Mouse (Mus musculus) liver (tissue): ENCODE measurements around the gene Ppp1r9a.

Source experiments
- DNase-seq: peaks from one replicate; pipeline ENCODE4 v3.0.0-alpha.2; 2020; ENCODE audit warnings: mixed read lengths

Gene Ppp1r9a

DNA sequence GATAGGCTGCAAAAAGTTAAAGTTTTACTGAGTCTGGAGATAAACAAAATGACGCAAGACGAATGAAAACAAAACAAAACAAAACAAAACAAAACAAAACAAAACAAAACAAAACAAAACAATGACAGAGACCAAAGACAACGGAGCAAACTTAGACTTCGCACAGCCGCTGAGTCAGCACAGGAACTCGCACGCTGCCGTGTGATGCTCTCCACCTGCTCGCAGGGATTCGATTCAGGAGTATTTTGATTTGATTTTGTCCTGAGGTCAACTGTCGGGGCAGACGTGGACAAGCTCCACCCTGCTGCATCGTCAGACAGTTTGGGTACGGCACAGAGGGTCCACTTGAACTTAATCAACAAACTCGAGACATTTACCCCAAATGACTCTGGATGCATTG lies 105.9 kb downstream of the Ppp1r9a start:
- DNase-seq: no peak

DNA sequence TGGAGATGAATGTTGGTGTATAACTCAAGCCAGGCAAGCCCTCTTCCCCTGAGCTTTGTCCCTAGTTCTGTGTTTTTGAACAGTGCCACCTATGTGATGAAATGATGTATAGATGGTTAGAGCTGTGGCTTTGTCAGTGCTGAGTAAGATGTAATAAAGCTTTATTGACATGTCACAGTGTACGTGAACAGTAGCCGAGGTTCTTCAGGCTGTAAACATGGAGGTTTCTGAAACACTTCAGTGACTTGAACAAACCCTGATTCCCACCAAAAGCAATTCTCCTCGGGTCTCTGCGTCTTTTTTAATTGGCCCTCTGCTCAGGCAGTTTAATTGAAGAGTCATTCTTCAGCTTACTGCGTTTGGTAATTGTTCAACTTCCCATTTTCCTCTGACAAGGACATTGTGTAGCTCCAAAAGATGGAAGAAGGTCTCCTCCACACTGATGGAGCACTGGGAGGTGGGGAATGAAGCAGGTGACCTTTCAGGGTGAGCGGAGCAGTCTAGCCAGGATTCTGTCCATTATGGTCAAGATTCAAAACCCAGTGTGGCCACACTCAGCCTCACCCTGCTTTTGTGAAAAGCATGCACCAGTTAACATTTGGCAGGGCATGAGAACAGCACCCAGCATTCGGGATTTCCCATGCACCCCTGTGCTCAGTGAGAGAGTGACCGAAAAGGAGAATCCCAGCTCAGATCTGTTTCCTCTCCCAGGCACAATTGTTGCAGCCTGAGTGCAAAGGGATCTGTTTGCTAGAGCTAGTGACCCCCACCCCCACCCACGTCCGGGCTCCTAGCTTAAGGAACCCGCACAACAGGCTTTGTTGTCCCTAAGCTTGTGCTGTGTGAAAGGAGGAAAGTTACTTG lies 108.1 kb downstream of the Ppp1r9a start:
- DNase-seq: no peak

DNA sequence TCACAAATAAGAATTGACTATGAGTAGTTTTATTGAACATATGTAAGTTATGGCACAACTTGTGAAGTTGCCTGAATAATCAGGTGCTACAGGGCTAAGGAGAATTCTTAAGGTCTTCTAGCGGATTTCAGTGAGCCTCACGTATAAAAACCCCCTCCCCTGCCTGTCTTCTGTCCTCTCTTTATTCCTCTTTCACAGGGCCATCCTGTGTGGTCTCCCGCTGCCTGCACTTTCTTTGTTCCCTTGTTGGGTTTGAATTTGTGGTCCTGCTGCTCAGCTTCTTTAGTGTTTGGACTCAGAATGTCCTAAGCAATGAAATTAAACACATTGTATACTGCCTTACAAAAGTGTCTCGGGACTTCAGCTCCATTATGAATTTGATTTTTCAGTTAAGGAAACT lies 110.1 kb downstream of the Ppp1r9a start:
- DNase-seq: no peak

DNA sequence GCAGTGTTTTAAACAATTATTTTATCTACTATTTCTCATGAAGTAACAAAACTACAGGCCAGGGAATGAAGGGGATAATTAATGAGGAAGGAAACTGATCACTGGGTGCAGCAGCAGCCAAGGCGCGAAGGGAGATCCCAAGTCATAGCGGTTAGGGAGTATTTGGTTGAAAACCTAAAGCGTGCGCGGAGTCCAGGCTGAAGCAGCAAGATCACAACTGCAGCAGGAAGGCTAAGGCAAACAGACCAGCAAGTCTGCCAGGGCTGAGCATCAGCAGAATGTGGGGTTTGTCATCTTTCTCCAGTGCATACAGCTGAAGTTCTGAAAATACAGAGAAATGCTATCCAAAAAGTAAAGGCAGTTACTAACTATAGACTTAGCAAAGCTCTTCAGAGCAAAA lies 111.8 kb downstream of the Ppp1r9a start:
- no peak for DNase-seq

DNA sequence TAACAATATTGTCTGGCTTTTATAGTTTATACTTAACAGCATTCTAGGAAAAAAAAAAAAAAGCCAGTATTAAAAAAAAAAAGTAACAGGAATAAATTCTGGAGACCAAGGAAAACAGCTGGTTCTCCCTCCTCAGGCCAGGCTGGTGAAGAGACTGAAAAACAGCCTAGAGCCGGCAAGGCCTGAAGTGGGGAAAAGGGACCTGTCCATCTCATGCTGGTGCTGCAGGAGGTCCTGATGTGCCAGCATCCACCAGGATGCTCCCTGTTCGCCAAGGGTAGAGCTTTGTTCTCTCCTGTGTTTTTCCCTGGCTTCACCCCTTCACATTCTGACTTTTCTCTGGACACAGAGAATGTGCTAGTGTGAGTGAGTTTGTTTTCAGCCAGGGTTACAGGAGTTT lies 112.5 kb downstream of the Ppp1r9a start:
- no peak for DNase-seq

DNA sequence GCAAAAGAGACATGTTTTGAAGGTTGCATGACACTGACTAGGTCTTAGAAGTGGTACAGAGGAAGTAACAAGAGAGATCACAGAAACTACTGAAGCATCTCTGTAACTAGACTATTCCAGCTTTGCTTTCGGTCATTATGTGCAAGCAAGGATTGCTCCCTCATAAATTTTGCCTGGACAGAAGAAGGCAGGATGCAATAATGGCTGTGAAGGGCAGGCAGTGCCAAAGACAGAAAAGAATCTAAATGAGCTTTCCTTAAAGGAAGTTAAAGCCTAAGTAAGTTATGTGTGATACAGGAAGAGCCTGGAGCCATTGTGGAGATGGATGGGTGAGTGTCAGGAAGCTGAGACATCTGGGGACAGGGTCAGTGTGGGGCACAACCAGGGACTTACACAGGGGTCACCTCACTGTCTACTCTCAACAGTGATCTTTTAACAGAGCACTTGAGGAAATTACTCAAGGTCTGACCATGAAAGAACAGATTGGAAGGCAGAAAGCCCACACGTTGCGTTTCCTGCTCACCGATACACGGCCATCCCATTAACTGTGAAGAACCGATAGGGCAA lies 115.3 kb downstream of the Ppp1r9a start:
- DNase-seq: no peak

DNA sequence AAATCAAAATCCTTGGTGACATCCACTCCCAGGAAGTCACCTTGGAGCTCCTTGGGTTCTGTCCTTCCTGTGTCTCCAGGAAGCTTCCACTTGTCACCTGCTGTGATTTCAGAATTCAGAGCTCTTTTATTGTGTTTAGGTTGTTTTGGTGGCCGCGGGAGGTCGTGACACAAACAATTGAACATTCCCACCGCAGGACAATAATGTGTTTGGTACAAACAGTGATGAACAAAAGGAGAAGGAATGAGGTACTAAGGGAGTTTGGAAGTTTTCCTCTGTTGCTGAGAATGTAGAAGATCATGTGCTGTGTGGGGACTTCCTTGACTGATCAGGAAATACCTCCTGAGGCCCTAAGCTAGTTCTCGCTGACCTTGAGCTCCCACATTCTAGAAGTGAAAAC lies 116.5 kb downstream of the Ppp1r9a start:
- DNase-seq: no peak

DNA sequence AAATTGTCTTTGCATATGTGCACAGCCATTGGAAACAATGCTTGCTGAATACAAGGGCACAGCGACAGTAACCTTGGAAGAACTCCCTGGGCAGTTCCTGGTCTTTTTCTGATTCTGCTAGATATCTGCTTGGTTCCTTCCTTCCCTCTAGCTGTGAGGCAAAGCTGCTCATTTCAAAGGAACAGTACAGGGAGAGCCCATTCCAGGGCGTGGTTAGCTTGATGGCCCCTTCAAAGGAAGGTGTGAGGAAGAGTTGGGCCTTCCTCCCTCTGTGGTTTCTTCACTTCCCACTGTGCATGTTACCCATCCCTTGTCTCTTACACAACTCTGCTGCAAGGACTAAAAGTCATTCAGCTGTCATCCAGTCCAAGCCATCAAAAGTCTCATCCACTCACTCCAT lies 117.3 kb downstream of the Ppp1r9a start:
- DNase-seq: no peak

DNA sequence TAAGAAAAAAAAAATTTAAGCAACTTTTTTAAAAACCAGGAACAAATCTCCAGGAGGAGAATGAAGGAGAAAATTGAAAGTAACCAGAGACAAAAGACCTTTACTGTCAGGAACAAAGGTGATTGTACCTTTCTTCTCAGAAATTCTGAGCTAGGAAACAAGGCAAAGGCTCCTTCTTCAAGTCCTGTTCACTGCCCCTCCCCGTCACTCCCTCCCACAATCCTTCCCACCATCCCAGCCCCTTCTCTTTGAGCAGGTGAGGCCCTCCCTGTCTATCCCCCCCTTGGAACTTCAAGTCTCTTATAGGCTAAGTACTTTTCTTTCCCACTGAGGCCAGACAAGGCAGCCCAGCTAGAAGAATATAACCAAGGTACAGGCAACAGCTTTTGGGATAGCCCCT lies 117.8 kb downstream of the Ppp1r9a start:
- DNase-seq: no peak

DNA sequence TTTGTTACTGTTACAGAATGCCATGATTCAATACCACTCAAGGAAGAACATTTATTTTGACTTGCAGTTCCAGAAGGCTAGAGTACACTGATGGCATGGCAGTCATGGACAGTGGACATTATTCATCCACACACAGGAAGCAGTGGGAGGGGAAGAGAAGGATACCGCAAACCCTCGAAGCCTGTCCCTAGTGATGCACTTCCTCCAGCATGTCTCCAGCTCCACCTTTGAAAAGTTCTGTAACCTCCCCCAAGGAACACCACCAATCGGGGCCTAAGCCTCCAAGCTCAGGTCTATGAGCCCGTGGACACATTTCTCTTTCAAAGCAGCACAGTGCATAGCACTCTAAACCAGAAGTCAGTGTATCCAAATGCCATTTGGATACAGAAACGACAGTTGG lies 120.0 kb downstream of the Ppp1r9a start:
- no peak for DNase-seq

DNA sequence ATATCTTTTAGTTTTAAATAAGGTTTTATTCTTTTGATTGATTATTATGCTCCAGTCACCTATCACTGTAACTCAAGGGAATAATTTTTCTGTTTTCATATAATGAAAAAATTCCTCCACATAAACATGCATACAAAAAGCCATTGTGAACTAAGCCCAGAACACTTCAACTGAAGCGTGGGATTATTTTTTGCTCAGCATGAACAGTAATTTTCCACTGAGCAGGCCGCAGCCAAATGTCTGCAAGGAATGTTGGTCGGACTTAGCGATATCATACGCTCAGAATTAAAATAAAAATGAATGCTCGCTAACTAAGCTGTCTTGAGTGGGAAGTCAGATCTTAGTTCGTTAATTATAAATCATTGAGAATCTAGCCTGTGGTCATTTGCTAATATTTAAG lies 122.2 kb downstream of the Ppp1r9a start:
- DNase-seq: no peak

DNA sequence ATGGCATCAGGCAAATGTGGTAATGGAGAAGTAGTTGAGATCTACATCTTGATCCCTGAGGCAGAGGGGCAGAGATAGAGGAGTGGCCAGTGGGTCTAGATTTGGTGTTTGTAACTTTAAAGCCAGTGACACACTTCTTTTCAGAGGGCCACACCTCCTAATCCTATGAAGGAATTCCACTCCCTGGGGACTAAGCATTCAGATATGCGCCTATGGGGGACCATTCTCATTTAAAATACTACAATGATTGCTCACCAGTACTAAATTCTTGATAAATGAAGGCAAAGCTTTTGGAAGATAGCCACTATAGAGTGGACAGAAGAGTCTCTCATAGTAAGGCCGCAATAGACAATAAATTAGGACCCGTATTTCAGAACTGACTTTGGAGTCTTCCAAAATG lies 124.1 kb downstream of the Ppp1r9a start:
- DNase-seq: no peak

DNA sequence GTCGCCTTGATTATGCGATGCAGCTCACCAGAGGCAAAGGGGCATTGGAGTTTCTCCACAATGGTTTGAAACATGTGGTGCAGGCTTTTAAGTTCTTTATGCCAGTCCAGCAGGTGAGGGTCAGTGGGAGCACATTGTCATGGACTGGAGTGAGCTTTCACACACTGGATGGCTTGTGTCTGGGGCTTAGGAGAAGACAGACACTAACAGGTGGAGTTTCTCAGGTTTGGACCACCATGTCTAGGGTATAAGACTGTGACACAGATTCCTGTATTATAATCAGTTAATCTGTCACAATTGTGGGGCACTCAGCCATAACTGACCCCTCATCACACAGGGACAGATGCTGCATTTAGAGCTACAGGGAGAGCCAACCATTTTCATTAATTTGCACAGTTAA lies 124.5 kb downstream of the Ppp1r9a start:
- DNase-seq: no peak

DNA sequence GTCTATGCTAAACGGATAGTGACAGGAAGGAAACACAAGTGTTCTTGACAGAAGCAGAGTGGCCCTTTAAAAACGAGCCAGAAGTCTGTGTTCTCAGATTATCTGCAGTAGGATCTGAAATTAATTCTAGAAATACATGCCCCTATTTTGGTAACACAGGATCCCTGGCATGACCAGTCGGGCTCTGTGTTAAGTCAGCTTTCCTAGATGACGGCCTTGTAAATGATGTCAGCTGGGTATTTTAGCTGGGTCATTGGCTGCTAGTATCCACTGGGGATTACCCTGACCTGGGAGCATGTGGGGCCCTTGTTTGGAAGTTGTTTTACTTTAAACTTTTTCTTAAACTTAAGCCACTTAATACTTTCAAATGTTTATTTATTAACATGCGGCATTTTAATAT lies 125.1 kb downstream of the Ppp1r9a start:
- DNase-seq: no peak

DNA sequence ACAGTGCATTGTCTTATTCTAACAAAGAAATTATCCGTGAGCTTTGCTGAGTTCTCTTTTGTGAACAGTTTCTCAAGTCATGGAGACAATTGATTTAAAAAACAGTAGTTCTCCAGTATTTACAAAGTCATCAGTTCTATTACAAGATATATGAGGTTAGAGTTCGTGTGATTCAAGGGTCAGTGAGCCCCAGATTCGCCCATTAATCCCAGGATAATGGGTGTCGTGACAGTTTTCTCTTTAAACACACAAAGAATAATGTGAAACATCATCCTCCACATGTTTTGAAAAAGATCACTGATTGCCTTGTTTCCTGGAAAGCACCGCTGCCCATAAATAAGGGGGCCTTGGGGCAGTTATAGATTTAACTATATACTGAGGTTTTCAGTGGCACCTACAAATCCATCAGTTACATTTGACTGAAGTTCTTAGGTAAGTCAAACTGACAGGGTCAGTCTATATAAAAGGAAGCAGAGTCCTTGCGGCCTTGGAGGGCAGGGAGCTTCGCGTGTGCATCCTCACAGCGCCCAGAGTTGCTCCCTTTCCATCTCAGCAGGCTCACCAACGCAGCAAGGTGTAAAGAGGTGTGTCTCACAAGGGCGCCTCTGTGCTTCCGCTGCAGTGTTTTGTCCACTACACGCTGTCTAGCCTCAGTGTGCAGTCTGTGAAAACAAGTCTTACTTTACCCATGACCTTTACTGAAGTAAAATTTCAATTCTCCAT lies 126.6 kb downstream of the Ppp1r9a start:
- DNase-seq: no peak

DNA sequence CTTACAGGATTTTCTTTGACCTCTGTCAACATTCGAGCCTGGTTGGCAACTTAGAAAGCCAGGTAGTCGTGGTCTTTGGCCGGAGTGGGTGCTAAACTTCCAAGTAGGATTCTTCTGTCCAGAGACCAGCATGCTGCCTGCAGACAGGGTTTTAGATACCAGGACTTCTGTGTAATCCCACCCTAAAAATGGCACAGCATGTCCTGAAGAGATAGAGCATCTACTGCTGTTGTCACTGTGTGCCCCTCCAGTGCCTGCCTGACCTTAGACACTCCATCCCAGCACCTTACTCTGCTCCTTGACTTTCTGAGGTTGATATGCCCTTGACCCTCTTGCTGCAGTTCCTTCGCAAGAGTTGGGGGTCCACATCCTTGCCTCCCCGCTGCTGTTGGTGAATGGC lies 127.2 kb downstream of the Ppp1r9a start:
- DNase-seq: no peak

DNA sequence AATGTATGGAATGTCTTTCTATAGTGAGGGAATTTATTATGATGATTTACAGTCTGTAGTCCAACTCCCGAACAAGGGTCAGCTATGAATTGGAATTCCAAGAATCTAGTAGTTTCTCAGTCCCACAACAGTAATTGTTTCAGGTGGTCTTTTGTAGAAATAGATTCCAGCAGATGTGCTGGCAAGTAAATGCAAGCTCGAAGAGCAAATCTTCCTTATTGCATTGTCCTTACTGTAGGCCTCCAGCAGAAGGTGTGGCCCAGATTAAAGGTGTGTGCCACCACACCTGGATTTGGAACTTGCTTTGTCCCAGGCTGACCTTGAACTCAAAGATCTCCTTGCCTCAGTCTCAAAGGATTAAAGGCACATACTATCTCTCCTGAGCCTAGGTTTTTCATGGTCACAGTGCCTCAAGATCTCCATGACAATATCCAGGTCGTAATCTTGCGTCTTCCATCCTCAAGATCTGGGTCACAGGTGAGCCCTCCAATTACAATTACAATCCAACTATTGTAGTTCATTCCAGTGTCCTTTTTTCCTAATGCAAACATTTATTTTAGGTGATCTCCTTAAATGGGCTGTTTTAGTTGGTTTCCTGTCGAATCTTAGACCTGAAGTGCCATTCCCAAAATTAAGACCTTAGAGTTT lies 130.4 kb downstream of the Ppp1r9a start:
- no peak for DNase-seq

DNA sequence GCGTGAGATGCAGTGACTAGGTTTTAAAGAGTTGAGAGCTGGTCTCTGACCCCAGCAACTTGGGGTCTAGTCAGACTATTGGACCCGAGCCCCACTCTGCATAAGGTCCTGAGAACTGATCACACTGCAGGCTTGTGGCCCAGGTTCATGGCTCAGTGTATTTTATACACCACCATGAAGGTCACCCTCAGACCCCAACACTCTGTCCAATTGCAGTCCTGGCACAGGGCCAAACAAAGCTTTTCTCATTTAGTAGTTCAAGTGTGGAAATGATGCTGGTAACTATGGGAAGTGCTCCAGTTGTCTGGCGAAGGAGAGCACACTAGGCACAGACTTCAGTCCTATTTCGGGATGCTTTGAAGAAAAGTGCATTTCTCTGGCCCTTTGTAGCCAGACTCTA lies 134.5 kb downstream of the Ppp1r9a start:
- DNase-seq: no peak

DNA sequence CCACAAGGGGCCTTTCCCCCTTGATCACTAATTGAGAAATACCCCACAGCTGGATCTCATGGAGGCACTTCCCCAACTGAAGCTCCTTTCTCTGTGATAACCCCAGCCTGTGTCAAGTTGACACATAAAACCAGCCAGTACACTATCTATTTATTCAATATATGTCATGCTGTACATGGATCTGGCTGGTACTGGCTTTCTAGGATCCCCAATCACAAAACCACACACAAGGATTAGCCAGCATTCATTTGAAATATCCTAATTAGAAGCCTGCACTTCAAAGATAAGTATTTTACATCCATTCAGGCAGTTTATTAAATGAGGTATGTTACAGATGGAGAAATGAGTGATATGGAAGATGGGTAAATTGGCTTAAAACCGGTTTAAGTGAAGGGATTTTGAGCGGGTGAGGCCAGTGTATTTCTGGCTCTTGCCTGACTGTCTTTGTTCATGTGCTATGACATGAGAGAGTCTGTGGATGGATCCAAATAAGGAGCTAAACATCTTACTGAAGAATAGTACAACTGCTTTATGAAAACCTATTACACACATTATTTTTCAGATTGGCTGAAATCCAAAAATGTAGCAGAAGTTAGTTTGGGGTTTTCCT lies 135.5 kb downstream of the Ppp1r9a start:
- no peak for DNase-seq

DNA sequence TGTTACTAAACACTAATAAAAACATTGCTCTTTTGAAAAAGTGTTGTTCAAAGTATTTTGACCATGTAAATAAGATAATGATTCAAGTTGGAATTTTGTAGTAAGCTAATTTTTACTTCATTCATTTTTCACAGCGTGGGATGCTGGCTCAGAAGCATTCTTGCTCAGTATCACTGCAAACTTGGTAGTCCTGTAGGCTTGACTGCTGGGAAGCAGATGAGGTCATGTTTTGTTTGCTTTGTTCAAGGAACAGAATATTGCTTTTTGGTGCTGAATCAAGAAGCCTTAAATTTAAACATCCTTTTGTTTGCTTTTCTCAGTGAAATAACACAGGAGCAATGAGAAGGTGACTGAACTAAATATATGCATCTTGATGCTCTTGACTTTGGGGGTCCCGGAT lies 136.6 kb downstream of the Ppp1r9a start:
- DNase-seq: no peak

DNA sequence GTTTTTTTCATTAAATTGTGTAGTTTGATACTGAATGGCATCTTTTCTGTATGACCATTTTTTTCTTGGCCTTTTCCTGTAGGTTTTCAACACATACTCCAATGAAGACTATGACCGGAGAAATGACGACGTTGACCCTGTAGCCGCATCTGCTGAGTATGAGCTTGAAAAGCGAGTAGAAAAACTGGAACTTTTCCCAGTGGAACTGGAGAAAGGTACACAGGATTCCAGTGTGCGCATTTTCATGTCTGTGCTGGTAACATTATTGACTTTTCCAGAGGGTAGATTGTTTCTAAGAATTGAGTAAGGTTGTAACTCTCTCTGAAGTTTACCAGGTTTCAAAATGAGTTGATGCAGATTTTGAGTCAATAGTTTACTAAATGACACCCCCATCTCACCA lies 143.1 kb downstream of the Ppp1r9a start:
- DNase-seq: no peak

DNA sequence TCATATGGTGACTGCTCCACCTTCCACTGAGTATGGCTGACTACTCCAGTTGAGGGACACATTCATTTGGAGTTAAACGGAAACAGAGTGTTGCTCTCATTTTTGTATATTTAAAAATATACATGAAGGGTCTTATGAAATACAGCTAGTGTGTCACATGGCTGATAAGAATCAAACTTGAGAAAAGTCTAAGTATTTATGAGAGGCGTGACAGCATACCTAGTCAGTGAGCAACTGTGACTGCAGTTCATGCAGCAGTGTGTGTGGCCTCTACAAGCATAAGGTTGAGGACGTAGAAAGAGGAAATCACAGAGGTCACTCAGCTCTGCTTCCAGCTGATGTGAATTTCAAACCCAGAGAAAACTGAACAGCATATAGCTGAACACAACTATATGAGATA lies 145.3 kb downstream of the Ppp1r9a start:
- no peak for DNase-seq

DNA sequence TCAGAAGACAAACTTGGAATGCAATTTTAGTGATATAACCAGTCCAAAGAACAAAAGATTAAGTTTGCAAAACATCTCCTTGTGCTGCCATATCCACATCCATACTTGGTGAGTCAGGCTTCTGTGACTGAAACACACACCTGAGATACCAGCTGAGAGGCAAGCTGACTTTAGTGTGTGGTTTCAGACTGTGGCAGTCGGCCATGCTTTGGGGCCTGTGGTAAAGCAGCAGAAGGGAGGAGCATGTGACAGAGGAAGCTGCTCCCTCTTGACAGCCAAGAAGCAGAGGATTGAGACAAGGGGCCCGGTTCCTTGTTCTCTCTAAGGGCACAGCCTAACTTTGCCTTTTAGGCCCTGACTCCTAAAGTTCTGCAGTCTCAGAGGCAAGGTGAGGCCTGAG lies 149.6 kb downstream of the Ppp1r9a start:
- no peak for DNase-seq
